Mouse (Mus musculus): ENCODE measurements at regions not wholly inside any gene's neighbourhood (a gene's known extent, or its start where the extent isn't known, plus 50 kb on each side); places are given as distances from the start of the nearest gene placed in this dataset.
"Not testable (repeated sequence)": the region's sequence is repeated elsewhere in the genome, so short reads cannot be mapped to it uniquely, and the experiment has no call there.

DNA sequence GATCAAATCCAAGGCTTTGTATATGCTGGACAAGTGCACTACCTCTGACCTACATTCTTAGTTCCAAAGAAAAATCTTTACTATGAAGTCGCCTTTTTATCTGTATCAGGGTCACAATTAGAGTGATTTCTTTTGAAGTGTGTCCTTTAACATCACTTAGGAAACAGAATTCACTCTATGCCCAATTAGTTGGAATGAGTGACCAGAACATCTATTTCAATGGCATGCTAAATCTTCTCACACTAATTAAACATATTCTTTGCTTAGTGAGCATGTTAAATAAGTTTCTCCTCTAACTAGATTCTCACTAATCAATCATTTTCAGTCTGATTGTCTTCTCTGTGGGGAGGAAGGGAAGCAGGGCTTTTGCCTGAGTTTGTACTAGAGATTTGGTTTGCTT lies 84.9 kb downstream of the Arl6ip6 start:
- in situ Hi-C loops (cut with MboI, MseI): no loop called here

DNA sequence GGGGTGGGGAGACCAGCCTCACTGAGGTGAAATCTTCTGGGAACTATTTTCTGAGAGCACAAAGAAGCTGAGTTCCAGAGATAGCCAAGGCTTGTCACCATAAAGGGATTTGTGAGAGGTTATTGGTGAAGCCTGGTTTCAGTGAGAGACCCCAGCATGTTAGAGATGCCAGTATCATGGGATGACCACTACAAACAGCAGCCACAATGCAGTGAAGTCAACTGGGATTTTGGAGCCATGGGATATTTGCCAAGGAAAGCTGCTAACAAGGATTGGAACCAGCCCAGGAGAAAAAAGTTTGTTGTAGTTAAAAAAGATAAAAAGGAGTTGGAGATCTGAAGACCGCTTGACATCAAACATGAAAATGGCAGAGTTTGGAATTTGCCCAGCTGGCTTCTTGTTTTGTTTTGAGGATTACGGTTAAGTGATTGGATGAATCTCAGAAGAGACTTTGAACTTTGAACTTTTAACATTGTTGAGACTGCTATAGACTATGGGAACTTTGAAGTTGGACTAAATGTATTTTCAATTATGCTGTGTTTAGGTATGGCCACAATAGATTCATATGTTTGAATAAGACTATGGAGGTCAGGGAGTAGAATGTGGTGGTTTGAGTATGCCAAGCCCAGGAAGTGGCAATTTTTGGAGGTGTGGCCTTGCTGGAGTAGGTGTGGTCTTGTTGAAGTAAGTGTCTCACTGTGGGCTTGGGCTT lies 110.3 kb downstream of the Arl6ip6 start:
- in situ Hi-C loops (cut with MboI, MseI): no loop called here

DNA sequence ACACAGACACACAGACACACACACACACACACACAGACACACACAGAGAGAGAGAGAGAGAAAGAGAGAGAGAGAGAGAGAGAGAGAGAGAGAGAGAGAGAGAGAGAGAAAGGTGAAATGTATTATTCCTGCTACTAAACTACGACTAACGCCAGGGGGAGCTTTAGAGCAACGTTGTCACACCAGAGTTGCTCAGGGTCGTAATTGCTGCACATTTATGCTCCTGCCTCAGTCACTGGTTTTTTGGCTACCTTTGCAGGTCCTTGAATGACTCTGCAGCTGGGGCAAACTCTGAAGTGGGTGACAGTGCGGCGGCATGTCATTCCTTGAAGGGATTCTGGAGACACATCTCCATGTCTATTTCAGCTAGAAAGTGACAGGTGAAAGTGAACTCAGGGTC lies 139.2 kb downstream of the Arl6ip6 start:
- in situ Hi-C loops (cut with MboI, MseI): loop anchor here (25.0 kb wide), 1 partner anchor 782 kb away; no protein-coding TSS in a partner anchor

DNA sequence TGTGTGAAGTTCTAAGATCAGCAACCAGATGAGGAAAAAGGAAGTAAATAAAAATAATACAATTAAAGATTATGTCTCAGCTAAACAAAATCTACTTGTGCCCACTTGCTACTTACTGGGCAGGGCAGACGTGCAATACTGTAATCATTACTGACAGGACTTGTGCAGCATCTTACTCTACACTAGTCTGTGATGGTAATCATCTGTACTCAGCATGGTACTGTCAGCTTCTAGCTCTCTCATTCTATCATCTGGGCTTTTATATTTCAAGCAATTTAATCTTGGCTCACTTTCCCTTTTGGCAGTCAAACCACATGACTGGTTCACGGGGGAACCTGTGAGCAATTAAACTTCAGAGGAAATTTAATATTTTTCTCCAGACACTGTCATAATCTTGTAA lies 167.5 kb downstream of the Arl6ip6 start:
- in situ Hi-C loops (cut with MboI, MseI): no loop called here

DNA sequence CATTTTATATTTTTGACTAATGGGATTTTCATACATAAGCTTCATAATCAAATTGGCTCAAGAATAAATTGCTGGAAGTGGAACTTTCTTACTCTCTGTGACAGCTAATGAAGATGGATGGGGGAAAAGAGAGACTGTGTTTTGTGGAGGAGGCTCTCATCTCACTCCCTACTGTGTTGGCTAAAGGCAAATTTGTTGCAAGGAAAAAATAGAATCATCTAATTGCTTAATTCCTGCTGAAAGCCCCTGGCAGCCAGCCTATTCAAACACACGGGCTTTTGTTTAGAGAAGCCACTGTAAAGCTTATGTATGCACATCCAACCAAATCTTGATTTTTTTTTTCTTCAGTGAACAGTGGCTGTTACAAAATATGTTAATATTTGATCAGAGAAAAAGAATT lies 190.8 kb downstream of the Arl6ip6 start:
- in situ Hi-C loops (cut with MboI, MseI): no loop called here

DNA sequence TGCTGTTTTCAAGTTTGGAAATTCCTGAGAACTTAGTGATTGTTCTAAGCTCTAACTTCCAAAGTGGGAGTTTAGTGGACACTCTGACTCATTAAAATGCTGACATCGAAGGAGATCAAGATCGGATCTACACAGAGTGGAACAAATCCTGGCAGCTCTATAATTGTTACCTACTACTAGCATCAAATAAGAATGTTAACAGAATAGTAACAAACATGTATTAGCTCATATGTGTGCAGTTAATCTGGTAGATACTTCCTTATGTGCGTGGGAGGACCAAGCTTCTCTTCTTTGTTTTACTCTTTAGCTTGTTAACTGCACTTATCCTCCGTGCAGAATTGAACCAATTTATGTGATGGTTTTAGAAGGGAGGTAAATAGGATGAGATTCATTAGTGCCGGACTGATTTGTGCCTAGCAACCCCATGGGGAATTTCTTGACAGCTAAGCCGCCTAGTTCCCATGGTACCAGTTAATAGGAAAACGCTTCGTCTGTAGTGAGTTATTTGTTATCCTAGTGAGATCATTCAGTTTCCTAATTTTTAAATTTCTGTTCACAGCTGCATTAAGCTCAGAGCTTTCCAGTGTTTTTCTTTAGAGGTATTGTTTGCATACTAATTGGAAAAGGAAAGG lies 193.1 kb downstream of the Arl6ip6 start:
- in situ Hi-C loops (cut with MboI, MseI): no loop called here

DNA sequence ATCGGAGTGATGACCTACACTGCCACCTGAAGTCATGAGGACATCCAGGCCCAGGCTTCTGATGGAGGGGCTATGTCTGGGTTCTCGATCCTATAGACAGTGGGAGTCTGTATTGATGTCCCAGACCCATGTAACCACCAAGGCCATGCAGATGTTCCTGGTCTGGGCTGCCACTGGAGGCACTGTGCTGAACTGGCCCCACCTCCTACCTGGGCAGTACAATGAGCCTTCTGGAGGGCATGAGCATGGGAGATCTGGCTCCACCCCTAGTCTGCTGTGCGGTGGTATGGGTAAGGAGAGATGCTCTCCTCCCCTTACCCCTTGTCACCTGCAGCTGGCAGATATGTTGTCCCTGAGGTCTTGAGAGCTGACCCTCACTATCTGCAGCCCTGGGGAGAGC lies 197.1 kb downstream of the Arl6ip6 start:
- in situ Hi-C loops (cut with MboI, MseI): no loop called here

DNA sequence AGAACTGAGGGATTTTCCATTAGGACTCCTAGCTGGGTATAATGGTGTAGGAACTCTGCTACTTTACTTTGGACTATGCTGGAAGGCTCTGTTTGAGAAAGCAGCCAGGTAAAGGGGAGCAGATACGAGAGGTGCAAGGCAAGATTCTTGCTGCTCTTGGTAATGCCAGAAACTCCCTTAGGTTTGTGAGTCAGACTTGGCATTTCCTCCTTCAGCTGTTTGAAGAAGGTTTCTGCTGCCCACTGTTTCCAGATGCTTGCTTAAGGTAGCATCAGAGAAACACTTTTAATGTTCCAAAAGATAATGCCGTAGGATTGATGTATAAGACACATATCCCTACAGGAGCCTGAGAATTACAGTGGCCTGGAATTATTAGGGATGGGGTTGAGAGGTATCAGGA lies 222.9 kb downstream of the Arl6ip6 start:
- in situ Hi-C loops (cut with MboI, MseI): no loop called here

DNA sequence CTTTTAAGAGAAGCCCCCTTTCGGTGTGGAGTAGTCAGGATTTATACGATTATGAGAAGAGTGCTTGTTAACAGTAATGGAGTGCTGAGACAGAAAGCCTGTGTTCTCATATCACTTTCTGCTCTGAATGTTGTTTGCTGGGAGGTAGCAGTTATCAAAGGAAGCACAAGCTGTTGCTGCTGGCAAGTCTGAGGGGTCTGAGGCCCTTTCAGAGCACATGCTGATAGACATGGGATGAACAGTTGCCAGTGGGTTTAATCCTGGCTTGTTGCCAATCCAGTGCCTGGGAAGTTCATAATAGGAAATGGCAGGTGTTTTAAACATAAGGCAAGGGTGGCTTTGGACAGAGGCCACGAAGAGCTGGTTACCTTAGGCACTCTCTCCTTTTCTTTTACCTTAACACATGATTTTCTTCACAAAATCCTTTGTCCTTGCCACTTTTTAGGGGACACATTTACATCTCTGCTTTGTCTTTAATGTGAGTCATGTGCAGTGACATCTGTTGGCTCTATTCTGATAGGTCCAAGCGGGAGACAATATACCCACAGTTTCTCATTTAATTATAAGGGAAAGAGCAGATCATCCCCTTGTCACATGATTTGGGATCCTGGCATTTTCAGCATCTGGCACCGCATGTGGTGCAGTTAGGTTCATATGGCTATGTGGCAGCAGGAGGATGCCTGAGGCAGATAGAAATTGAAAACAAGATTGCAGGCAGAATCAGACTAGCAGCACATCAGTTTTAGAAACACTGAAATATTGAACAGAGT lies 245.7 kb downstream of the Arl6ip6 start:
- in situ Hi-C loops (cut with MboI, MseI): no loop called here

DNA sequence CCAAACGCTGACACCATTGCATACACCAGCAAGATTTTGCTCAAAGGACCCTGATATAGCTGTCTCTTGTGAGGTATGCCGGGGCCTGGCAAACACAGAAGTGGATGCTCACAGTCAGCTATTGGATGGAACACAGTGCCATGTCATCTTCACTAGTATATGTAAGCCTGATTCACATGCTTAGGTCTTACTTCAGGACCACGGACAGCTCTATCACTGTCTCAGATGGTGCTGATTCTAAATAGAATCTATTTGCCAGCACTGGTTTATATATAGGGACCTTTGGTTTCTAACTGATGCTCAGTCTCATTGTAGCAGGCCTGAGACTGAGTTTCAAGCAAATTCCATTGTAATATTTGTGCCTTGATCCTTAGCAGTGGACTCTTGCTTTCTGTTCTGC lies 248.8 kb downstream of the Arl6ip6 start:
- in situ Hi-C loops (cut with MboI, MseI): not testable (repeated sequence)

DNA sequence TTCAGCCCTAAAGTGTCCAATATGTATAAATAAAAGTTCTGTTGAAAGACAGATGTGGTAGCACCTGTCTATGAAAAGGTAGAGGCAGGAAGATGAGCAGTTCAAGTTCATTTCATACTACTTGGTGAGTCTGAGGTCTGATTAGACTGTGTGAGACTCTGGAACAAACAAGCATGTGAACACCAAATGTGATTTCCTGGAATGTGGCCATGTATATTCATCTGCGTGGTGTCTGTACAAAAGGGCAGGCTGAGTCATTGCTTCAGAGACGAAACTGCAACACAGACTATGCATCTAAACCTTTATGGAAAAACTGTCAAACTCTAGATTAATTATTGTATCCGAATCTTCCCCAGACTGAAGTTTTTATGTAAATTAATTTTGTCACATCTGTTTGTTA lies 268.7 kb downstream of the Arl6ip6 start:
- in situ Hi-C loops (cut with MboI, MseI): no loop called here

DNA sequence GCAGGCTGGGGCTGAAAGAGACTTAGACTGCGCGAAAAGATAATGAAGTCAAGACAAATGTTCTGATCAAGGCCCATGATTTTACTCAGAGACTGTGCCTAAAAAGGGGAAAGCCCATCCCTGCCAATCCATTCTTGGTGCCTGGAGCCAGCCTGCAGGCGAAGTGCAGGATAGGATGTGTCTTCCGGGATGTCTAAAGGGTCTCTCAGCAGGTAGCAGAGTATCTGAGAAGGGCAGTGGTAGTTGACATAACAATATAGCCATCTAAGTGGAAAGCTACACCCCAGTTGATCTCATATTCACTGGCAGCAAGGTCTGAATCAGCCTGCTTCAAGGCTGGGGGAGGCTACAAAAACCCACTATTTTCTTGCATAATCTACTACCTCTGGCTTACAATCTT lies 282.9 kb downstream of the Arl6ip6 start:
- in situ Hi-C loops (cut with MboI, MseI): no loop called here

DNA sequence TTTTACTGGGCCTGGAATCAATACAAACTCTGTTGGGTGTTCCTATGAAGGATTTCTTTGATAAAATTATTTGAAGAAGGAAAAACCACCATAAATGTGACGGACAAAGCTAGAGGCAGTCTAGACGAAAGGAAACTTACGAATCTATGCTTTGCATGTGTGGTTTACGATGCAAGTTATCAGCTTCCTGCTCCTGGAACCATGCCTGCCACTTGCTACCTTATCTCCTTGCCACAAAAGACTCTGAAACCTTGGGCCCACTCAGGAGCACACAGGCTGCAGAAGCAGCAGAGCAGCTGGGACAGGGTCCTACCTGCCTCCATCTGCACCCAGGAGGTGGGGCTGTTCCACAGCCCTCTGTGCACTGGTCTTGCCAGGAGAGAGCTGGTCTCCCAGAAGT lies 287.5 kb downstream of the Arl6ip6 start:
- in situ Hi-C loops (cut with MboI, MseI): not testable (repeated sequence)

DNA sequence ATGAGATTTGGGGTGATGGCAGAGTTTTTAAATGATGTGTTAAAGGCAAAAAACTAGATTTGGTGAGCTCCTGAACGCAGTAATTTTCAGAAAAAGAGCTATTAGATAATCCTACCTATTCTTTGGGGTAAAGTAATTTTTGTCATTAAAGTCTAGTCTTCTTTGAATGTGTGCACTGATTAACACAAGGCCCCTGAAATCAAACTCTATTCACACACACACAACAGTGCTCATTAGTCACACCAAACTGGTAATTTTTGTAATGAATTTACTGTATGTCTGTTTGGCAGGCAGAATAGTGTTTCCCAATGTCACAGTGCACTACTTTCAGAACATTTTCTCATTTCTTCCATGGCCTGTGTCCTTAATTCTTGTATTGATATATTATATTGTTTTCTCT lies 296.8 kb downstream of the Arl6ip6 start:
- in situ Hi-C loops (cut with MboI, MseI): no loop called here

DNA sequence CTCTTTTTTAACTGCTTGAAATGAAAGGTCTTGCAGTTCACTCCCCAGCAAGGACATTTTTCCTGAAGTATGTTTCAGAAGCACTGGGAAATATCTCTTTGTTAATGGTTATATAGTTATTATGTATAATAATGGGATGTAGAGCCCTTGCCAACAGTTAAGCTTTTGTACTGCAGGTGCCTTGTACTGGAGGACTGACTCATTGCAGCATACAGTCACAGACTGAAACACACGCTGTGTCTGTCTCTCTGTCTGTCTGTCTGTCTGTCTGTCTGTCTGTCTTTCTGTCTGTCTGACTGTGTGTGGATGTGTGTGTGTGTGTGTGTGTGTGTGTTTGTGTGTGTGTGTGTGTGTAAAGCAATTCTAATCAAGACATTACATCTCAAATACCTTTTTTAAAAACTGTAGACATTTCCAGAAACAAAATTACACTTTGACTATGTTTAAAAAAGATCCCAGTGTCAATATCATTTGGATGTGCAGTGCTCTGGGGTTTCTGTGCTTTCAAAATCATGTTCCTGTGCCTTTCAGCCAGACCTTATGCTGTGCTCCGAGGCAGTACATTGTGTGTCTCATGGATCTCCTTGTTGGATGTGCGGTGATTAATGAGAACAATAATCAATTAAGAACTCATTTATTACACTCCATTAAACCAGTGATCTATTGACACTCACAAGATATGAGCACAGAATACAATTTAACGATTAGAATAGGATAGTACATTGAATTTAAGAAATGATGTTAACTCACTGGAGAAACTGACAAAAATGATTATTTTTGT lies 299.5 kb downstream of the Arl6ip6 start:
- in situ Hi-C loops (cut with MboI, MseI): no loop called here

DNA sequence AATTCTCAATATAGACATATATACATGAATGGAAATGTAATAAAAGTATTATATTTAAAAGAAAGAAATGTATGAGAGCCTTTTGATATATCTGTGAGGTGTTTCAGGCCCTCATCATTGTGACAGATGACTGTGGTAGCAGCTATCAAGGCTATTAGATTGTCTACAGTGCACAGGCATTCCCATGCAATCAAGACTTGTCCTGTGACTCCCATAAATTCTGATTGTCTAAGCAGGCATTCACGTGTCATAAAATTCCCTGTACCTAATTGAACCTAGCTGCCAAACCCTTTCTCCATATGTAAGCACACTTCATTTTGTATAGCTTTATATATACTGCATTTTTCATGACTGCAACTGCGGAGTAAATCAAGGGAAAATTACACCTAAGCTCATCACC lies 301.3 kb downstream of the Arl6ip6 start:
- in situ Hi-C loops (cut with MboI, MseI): no loop called here

DNA sequence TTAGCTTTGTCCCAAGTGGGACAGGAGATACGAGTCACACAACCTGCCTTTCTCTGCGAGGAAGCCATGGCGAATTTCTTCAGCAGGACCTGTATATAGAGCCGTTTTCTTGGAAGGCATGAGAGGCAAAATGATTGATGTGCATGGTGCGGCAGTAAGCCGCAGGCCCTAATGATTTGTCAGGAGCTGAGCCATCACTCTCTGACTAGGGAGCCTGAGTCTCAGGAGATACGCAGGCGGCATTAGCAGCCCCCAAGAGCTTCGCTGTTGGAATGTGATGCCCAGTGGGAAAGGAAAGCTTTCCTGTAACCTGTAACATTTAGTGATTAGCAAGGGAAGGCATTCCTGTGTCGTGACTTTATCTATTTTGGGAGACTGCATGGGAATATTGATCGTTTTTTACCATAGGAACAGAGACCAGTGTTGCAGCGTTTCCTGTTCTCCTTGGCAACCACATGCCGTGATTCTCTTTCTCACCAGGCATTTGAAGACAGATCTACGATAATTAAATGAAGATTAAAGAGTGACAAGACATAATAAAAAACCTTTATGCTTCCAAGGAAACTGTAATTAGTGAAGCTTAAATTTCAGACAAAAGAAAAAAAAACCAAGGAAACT lies 310.2 kb downstream of the Arl6ip6 start:
- in situ Hi-C loops (cut with MboI, MseI): no loop called here

DNA sequence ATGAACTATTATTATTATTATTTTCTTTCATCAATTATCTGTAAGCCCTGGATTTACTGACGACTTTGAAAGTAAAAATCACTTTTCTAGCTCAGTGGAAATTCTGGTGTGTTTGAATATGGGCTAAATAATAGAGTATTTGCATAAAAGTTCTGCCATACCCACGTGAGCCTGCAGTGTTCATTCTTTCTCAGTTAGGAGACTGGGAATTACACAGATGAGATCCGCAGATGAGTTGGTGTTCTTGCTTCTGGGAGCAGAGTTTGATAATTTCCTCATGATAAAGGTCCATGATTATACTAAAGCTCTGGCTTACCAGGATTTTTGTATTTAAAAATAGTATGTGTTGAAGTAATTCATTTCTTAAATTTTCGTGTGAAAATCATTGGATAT lies 310.7 kb downstream of the Arl6ip6 start:
- in situ Hi-C loops (cut with MboI, MseI): no loop called here

DNA sequence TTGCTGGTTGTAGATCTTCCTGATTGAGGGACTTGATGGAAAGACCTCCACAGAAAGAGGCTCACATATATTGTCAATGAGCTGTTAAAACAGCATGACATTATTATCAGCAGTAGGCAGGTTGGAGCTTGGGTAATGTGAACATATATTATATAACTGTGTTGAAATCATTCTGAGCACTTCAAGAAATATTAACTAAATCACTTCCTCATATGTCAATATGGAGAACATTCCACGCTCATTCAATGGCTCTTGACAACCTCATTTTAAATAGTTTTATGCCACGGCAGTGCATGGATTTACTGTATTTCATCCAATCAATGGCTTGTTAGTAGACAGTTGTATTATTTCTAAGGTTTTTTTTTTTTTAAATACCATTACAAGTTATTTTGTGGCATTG lies 350.6 kb downstream of the Arl6ip6 start:
- in situ Hi-C loops (cut with MboI, MseI): no loop called here

DNA sequence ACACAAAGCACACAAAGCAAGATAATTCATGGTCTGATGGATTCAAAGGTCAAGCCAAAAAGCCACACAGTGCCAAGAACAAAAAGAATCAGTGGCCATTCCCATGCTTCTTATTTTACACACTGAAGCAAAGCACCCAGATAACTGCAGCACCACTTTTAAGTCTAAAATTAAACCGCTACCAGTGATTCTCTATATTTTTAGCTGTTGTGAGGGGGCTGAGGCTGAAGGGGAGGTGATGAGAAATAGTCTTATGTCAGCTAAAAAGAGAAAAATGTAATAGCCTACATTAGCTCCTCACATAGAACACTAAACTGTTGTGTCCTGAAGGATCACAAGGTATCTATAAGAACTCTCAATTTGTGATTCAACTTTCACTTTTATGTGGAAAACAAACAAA lies 382.5 kb downstream of the Arl6ip6 start:
- in situ Hi-C loops (cut with MboI, MseI): no loop called here

DNA sequence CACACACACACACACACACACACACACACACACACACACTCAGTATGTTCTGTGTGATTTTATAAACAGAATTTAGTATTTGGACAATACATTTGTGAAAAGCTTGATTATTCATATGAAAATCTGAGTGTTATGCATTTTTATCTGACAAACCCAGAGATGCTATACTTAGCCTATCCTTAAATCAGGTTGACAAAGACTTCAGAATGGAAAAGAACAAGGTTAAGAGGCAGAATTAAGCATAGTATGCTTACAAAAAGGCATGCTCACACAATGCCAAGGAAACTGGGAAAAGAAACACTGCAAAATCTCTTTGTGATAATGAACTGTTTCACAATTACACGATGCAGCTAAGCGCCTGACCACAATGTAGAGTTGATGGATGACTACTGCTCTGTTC lies 414.3 kb downstream of the Arl6ip6 start:
- in situ Hi-C loops (cut with MboI, MseI): no loop called here

DNA sequence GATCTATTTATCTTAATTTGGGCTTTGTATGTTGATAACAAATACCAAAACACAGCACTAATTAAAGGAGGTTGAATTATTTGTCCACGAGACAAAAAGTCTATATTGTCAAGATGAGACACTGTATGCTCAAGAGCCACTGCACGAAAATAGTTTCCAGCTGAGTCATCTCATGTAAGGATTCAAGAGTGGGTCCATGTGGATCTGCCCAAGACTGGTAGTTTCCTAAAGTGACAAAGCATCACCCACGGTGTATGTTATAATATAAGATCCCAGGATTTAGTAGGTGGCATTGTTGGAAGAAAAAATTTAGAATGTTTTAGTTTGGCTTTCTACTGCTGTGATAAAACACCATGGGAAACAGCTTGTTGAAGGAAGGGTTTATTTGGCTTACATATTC lies 428.2 kb downstream of the Arl6ip6 start:
- in situ Hi-C loops (cut with MboI, MseI): no loop called here
